Mouse (Mus musculus): Measurements from ENCODE around the gene Tnfrsf21.

Gene Tnfrsf21

GRCm38 (mm10) chr17:43121096-43121495 is 104.7 kb downstream of the Tnfrsf21 start:
- in situ Hi-C loops (cut with MboI; ENCODE audit: unreplicated experiment in 2 of 2) = no loop called here

- in situ Hi-C loops (cut with MboI; ENCODE audit: unreplicated experiment in 2 of 2) = no loop called here
These were observed 112.0 kb downstream of the Tnfrsf21 start for GRCm38 (mm10) chr17:43128305-43128704.

GRCm38 (mm10) chr17:43128908-43129533 is 112.7 kb downstream of the Tnfrsf21 start:
- in situ Hi-C loops (cut with MboI; ENCODE audit: unreplicated experiment in 2 of 2) = no loop called here

GRCm38 (mm10) chr17:43130115-43130869 is 113.9 kb downstream of the Tnfrsf21 start:
- in situ Hi-C loops (cut with MboI; ENCODE audit: unreplicated experiment in 2 of 2) = no loop called here

- in situ Hi-C loops (cut with MboI; ENCODE audit: unreplicated experiment in 2 of 2) = no loop called here
These were observed 114.5 kb downstream of the Tnfrsf21 start for GRCm38 (mm10) chr17:43130870-43131264.

- in situ Hi-C loops (cut with MboI; ENCODE audit: unreplicated experiment in 2 of 2) = no loop called here
These were observed 116.1 kb downstream of the Tnfrsf21 start for GRCm38 (mm10) chr17:43132477-43132876.

GRCm38 (mm10) chr17:43133106-43133505 is 116.8 kb downstream of the Tnfrsf21 start:
- in situ Hi-C loops (cut with MboI; ENCODE audit: unreplicated experiment in 2 of 2) = no loop called here

GRCm38 (mm10) chr17:43134991-43135390 is 118.6 kb downstream of the Tnfrsf21 start:
- in situ Hi-C loops (cut with MboI; ENCODE audit: unreplicated experiment in 2 of 2) = no loop called here

GRCm38 (mm10) chr17:43135398-43136265 is 119.3 kb downstream of the Tnfrsf21 start:
- in situ Hi-C loops (cut with MboI; ENCODE audit: unreplicated experiment in 2 of 2) = no loop called here

GRCm38 (mm10) chr17:43136720-43137119 is 120.4 kb downstream of the Tnfrsf21 start:
- in situ Hi-C loops (cut with MboI; ENCODE audit: unreplicated experiment in 2 of 2) = no loop called here

- in situ Hi-C loops (cut with MboI; ENCODE audit: unreplicated experiment in 2 of 2) = no loop called here
These were observed 121.5 kb downstream of the Tnfrsf21 start for GRCm38 (mm10) chr17:43137838-43138237.

GRCm38 (mm10) chr17:43138356-43138755 is 122.0 kb downstream of the Tnfrsf21 start:
- in situ Hi-C loops (cut with MboI; ENCODE audit: unreplicated experiment in 2 of 2) = no loop called here

All from v-Abl transformed pro-B cells (cell line).